Comparison of ENCODE assay signal across 8 mouse cellular contexts in genomic region chr4:150707725-150708571, GRCm38 (mm10). TPM values are rescaled to one million over a fixed set of nuclear protein-coding genes. Genes with fewer than 3 reads are reported as not detected.
A peak's percentile ranks its signal among the peaks of the same experiment; 100 is the strongest.
DNase-seq lines count a peak whose midpoint lies in the region; ATAC-seq and TF ChIP-seq lines count a peak whose summit lies in the region.

No protein-coding gene starts in this region.

- no peak for DNase-seq in lung, postnatal 25 days (ENCODE audit: low spot score)
- DNase-seq in cerebellum, adult 8-10 months, result peak; percentile 29
- no peak for DNase-seq in natural killer cell, adult 2 months (ENCODE audit: low spot score in 2 of 2)
- DNase-seq in left cerebral cortex, adult 11 months (ENCODE audit: low spot score), result no peak

- H3K27me3 ChIP-seq in lung, embryonic 15.5 days, result no peaks in the 10 kb centered on the region
- H3K27me3 ChIP-seq in kidney, embryonic 14.5 days (ENCODE audit: control insufficient read depth, insufficient read depth, low read length), result no peaks in the 10 kb centered on the region
- H3K27me3 ChIP-seq in small intestine, adult 2 months (ENCODE audit: control insufficient read depth, insufficient read depth, low read length), result no peaks in the 10 kb centered on the region
- no peaks in the 10 kb centered on the region for H3K27me3 ChIP-seq in forebrain, embryonic 13.5 days

- ATAC-seq in lung, embryonic 15.5 days (ENCODE audit: borderline replicate concordance, extremely low read depth, low FRiP score, low TSS enrichment), result no peak; the same call in 1 of the 2 replicates
- ATAC-seq in kidney, embryonic 14.5 days (ENCODE audit: low FRiP score, low TSS enrichment), result peak; percentile 58; the same call in 1 of the 2 replicates
- ATAC-seq in forebrain, embryonic 13.5 days, result no peak

- H3K4me3 ChIP-seq in lung, embryonic 15.5 days, result no peak overlapping the region
- no peak overlapping the region for H3K4me3 ChIP-seq in kidney, embryonic 14.5 days (ENCODE audit: low read length)
- H3K4me3 ChIP-seq in small intestine, adult 2 months (ENCODE audit: low read depth, low read length), result no peak overlapping the region
- H3K4me3 ChIP-seq in forebrain, embryonic 13.5 days, result no peak overlapping the region

- no peak for TF ChIP-seq POLR2A in small intestine, adult 2 months (IDR thresholded peaks at IDR 0.05; ENCODE audit: low read depth, low read length)

- 0 out of 2 replicates have a peak overlapping the region, but pooled peaks have one; percentile 5 for H3K27ac ChIP-seq in lung, embryonic 15.5 days
- 0 out of 2 replicates have a peak overlapping the region, but pooled peaks have one; percentile 47 for H3K27ac ChIP-seq in kidney, embryonic 14.5 days (ENCODE audit: low read depth, low read length)
- peak overlapping the region; percentile 5; the same call in 1 of the 2 replicates for H3K27ac ChIP-seq in small intestine, adult 2 months (ENCODE audit: insufficient read depth, low read depth, low read length)
- H3K27ac ChIP-seq in forebrain, embryonic 13.5 days, result no peak overlapping the region

- H3K4me2 ChIP-seq in lung, embryonic 15.5 days, result no peak overlapping the region
- no peak overlapping the region for H3K4me2 ChIP-seq in kidney, embryonic 14.5 days (replicated peaks; ENCODE audit: low read depth, low read length)
- H3K4me2 ChIP-seq in forebrain, embryonic 13.5 days, result no peak overlapping the region

- no peaks in the 10 kb centered on the region for H3K36me3 ChIP-seq in lung, embryonic 15.5 days
- no peaks in the 10 kb centered on the region for H3K36me3 ChIP-seq in kidney, embryonic 14.5 days (ENCODE audit: control insufficient read depth, insufficient read depth, low read length)
- H3K36me3 ChIP-seq in small intestine, adult 2 months (ENCODE audit: control insufficient read depth, insufficient read depth, low read length), result no peaks in the 10 kb centered on the region
- no peaks in the 10 kb centered on the region for H3K36me3 ChIP-seq in forebrain, embryonic 13.5 days (ENCODE audit: poor library complexity, severe bottlenecking)

- H3K9ac ChIP-seq in lung, embryonic 15.5 days, result no peak overlapping the region
- no peak overlapping the region for H3K9ac ChIP-seq in kidney, embryonic 14.5 days (ENCODE audit: low read depth, low read length)
- no peak overlapping the region for H3K9ac ChIP-seq in forebrain, embryonic 13.5 days

- no peak for TF ChIP-seq CTCF in small intestine, adult 2 months (IDR thresholded peaks at IDR 0.05; ENCODE audit: extremely low read depth, insufficient read length, insufficient replicate concordance, low read depth, low read length)

- no peaks in the 10 kb centered on the region for H3K9me3 ChIP-seq in lung, embryonic 15.5 days
- H3K9me3 ChIP-seq in kidney, embryonic 14.5 days (ENCODE audit: control insufficient read depth, low read length), result no peaks in the 10 kb centered on the region
- H3K9me3 ChIP-seq in forebrain, embryonic 13.5 days (replicated peaks), result no peaks in the 10 kb centered on the region

- H3K4me1 ChIP-seq in lung, embryonic 15.5 days, result peaks cover 38% of the 10 kb centered on the region
- H3K4me1 ChIP-seq in kidney, embryonic 14.5 days (ENCODE audit: control insufficient read depth, insufficient read depth, low read length), result peaks cover 34% of the 10 kb centered on the region
- H3K4me1 ChIP-seq in small intestine, adult 2 months (ENCODE audit: control insufficient read depth, insufficient read depth, insufficient read length, low read length), result peaks cover 24% of the 10 kb centered on the region
- H3K4me1 ChIP-seq in forebrain, embryonic 13.5 days, result peaks cover 21% of the 10 kb centered on the region

- 47% methylated on average over 20 of the region's 20 CpGs for WGBS in lung, embryonic 15.5 days
- WGBS in kidney, embryonic 14.5 days, result 44% methylated on average over 20 of the region's 20 CpGs
- WGBS in small intestine, adult 2 months, result 40% methylated on average over 20 of the region's 20 CpGs
- WGBS in forebrain, embryonic 13.5 days, result 64% methylated on average over 20 of the region's 20 CpGs

RNA-seq across cellular contexts. Expression of gene Slc45a1, which starts 56.0 kb away (rescaled TPM):
- polyA plus RNA-seq in lung, embryonic 15.5 days (2015; fragmentation: Nextera tagmentation; extraction: Ambion mirVana), result 0.06 TPM in 1 of 2 replicates, not detected in the other
- polyA plus RNA-seq in kidney, embryonic 14.5 days (2014; fragmentation: Nextera tagmentation; extraction: Ambion mirVana), result not detected in 2 replicates
- polyA plus RNA-seq in small intestine, adult 2 months (2012; rRNA removed), result 0.11 and 0.38 TPM in 2 replicates
- 10.5 and 11.4 TPM in 2 replicates for polyA plus RNA-seq in forebrain, embryonic 13.5 days (2015; fragmentation: Nextera tagmentation; extraction: Ambion mirVana)
